Mouse (Mus musculus) ovary, adult 18-20 months (tissue): Measurements from ENCODE around the gene 9430015G10Rik.
A peak's percentile ranks its signal among the peaks of the same experiment; 100 is the strongest.

ENCODE experiments used
- DNase-seq: peaks from one replicate; pipeline ENCODE4 v3.0.0; 2022; ENCODE audit warnings: low spot score, mixed read lengths

The 9430015G10Rik gene

DNA sequence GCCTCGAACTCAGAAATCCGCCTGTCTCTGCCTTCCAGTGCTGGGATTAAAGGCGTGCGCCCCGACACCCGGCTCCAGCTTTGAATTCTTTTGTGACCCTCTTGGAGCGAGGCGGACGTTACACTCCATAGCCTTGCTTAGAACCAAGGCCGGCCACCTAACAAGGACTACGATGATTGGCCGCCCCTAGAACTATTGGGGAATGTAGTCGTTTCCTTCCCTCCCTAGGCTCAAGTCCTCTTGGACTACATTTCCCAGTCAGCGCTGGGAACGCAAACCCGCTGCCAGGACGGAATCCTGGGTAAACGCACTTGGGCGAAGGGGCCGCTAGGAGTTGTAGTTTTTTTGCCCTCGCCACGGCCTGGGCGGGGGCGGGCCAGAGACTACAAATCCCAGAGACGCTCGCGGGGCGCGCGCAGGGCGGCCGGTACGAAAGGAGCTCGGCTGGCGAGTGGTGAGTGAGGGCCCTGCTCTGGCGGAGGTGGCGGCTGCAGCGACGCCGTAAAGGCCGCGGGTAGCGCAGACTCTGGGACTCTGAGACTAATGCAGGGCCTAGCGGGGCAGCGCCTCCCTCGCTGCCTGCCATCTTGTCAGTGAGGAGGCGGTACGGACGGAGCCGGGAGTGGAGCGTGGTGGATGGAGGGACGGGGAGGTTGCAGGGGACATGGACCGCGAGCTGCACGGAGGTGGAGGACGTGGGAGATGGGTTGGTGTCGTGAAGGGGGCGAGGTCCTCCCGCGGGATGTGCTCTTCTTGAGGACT lies at the start of gene 9430015G10Rik:
Gene 9430015G10Rik, plus strand, starts transcription at position 413 of the 762 bp plus-strand sequence.
- DNase-seq = peak; percentile 98

GRCm38 (mm10) chr4:156063861-156064509 lies 45.8 kb upstream of the 9430015G10Rik start:
- no peak for DNase-seq

DNA sequence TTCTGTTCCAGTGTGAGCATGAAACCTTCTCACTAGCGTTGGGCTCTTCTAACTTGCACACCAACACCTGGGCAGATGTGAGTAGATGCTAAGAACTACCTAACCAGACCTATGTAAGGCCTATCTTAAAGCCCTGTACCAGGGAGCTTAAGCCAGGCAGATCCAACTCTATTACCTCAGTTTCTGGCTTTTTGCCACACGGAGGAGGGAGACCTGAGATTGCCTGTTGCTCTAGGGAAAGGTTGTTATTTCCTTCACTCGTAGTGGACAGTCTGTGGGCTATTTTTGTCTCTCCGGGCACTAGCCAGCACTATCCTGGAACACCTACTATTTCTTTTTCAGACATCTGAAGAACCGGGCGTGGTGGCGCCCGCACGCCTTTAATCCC lies 45.3 kb upstream of the 9430015G10Rik start:
- no peak for DNase-seq

DNA sequence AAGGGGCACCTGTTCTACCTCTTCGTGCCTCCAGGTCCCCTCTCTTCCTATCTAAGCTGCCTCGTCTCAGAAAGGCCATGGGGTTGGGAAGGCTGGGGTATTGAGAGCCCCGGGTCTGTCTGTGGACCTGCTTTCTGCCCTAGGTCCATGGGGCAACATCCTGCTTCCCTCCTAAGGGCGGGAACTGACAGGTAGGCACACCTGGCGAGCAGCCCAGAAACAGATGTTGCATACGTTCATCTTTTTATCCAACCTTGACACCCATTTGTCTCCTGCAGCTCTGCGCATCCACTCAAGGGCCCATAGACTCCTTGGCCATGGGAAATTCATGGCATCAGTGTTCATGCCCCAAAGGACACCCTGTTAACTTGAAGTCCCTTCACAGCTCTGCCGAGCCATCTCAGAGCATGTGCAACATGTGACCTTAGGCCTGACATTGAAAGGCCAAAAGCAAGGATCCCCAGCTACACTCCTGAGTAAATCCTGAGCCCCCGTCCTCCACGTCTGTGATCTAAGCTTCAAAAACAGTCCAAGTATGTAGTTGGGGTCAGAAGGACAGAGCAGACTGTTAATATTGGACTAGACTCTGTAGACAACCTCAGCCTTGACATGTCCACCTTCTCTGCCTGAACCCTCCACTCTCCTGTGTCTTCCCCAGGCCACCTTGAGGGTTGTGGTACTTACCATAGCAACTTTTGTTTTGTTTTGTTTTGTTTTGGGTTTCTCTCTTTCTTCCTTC lies 44.5 kb upstream of the 9430015G10Rik start:
- no peak for DNase-seq

DNA sequence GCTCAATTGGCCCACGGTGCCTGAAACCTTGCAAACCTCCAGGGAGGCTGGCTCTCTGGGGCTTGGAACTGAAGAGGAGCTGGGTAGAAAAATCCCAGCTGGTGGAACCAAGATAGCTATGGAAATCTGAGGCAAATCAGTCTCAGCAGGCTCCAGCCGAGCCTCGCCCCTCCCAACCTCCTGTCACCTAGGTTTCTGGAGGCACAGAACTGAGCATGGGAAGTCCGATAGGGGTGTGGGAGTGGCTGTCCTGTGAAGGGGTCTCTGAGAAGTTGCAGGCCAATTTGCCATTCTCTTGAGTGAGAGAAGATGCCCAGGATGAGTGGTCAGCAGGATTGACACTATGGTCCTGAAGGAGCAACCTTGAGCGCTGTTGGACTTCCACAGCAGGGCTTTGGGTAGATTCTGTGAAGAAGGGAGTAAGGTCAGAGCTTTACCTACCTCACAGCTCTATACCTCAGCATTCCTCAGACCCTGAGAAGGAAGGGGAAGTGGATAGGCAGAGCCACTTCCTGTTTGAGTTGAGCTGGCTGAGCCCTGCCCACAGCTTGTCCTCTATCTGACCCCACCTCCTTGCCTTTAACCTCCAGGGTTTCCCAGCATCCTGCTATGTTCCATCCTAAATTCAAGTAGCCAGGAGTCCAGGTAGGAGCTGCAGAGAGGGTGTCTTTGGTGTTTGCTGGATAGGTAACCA lies 42.4 kb upstream of the 9430015G10Rik start:
- DNase-seq = no peak

GRCm38 (mm10) chr4:156069701-156070100 lies 40.1 kb upstream of the 9430015G10Rik start:
- no peak for DNase-seq

GRCm38 (mm10) chr4:156070276-156070675 lies 39.5 kb upstream of the 9430015G10Rik start:
- no peak for DNase-seq

GRCm38 (mm10) chr4:156070716-156071115 lies 39.1 kb upstream of the 9430015G10Rik start:
- DNase-seq = no peak

GRCm38 (mm10) chr4:156076911-156077382 lies 32.8 kb upstream of the 9430015G10Rik start:
- DNase-seq = no peak

DNA sequence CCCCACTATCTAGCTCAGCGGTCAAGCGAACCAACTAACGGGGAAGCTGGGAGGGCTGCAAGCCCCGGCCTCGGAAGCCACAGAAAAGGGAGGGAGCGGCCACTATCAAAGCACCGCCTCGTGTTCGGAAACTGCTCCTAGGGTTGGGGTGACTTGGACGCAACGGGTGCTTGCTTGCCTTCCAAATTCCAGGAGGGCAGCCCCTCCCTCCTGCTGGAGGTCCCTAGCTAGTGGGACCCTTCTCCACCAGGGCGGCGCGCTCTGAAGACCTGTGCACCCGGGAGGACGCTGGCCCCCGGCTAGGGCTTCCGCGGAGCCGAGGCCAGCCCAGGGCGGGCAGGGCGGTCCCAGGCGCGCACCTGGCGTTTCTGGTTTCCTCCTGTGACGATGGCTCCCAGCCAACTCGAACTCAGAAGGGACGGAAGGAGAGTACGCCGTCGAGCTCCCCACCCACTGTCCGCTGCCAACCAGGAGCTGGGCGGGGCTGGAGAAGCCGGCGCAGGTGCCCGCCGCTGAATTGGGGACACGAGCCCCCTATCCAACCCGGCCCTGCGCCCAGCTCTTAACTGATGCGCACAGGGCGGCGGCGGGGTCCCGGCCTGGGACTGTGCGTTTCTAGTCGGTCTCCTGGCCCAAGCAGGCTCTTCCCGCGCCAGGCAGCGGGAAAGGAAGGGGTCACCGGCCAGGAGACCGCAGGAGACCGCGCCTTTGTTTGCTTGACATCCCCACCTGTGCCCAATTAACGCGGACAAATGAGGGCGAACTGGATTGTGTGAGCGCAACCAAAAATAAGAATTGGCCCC lies 32.1 kb upstream of the 9430015G10Rik start:
- peak; percentile 36 for DNase-seq

- no peak for DNase-seq
These were observed 27.1 kb upstream of the 9430015G10Rik start for GRCm38 (mm10) chr4:156082621-156083234.

DNA sequence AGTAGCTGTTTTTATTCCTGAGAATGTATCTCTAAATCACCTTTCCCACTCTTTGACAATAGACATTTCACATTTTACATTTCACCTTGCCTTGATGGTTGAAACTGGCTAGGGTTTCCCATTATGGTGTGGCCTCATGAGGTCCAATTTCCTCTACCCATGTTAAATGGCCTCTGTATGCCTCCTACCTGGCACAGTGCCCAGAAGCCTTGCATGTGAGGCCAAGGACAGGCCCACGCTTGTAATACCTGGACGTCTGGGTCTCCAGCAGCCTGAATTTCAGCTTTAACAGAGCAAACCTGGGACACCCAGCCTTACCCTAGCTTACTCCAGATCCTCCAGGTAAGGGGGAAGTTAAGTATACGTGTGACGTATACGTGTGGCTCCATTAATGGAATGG lies 26.4 kb upstream of the 9430015G10Rik start:
- peak; percentile 23 for DNase-seq

GRCm38 (mm10) chr4:156084096-156084879 lies 25.5 kb upstream of the 9430015G10Rik start:
- DNase-seq = no peak

- no peak for DNase-seq
These were observed 24.5 kb upstream of the 9430015G10Rik start for GRCm38 (mm10) chr4:156085256-156085655.

DNA sequence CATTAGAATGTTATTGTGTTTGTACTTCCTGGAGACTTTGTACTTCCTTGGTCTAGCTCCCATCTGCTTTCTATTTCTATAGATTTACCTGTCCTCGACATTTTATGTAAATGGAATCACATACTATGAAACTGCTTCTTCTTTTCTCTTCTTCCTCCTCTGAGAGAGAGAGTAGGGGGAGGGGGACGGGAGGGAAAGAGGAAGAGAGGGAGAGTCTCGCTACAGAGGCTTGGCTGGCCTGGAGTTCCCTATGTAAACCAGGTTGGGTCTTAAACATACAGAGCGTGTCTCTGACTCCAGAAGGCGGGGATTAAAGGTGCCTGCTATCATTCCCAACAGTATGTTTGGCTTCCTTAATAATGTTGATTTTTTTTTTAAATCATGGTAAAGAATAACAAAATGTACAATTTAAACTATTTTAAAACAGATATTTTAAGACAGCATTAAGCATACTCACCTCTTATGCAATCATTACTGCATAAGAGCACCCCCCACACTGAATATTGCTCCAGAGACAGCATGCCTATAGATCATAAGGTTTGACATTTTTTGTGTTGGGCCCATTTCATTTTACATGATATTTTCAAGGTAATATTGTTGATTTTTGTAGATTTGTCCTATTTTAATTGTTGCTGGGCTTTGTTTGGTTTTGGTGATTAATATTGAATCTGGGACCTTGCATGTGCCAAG lies 22.2 kb upstream of the 9430015G10Rik start:
- DNase-seq = no peak

GRCm38 (mm10) chr4:156091236-156091635 lies 18.5 kb upstream of the 9430015G10Rik start:
- no peak for DNase-seq

DNA sequence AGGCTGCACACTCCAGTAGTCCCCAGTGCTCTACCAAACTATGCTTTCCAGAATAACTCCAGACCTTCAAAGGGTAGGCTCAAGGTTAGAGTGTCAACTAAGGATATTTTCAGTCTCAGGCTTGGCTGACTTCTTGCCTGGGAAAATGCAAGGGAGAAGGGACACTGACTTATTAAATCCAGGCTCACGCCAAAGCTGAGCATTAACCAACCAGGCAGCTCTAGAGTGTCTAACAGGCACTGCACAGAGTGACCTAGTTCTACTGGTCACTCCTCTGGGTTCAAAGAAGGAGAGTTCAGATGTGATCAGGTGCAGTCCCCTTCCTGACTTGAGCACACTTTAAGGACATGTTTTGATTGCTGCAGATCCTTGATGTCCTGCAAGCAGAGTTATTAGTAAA lies 17.0 kb upstream of the 9430015G10Rik start:
- no peak for DNase-seq

DNA sequence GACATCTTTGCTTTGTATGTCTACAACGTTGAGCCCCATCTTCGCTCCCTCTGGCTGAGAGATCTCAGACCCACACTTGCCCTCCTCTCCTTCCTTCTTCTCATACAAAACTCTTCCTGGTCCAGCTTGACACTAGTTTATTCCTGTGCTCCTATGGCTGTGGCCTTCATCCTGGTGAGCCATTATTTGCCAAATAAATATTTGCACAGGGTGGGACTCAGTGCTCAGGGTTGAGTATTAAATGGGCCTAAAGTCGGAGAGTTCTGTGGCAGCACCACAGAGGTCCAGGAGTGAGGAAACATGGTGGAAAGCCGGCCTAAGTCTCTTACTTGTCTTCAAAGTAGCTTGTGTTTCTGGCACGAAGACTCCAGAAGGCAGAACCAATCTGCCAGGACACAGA lies 16.0 kb upstream of the 9430015G10Rik start:
- no peak for DNase-seq

GRCm38 (mm10) chr4:156096191-156096590 lies 13.6 kb upstream of the 9430015G10Rik start:
- no peak for DNase-seq
